Mouse (Mus musculus) heart, embryonic 14.5 days (tissue): Measurements from ENCODE around the gene Tbc1d20. TPM values are rescaled to one million over a fixed set of nuclear protein-coding genes. Genes with fewer than 3 reads are reported as not detected.
"Not testable (repeated sequence)": the region's sequence is repeated elsewhere in the genome, so short reads cannot be mapped to it uniquely, and the experiment has no call there.

Experiments used
- ATAC-seq: fragments of 200-750 bp; cut with Nextera tagmentation; 2 replicates; pipeline ENCODE4 v1.8.0; 2017; ENCODE audit warnings: low read depth, moderate TSS enrichment; ENCODE audit not compliant: insufficient number of reproducible peaks, insufficient read depth, low FRiP score
- H3K27ac ChIP-seq, 2 experiments: fragments of 200-500 bp in 1 of 2; fragments of 300-500 bp in 1 of 2; sonication (generic) in 1 of 2; replicated peaks in 1 of 2; 2 replicates each; pipeline ENCODE4 v1.5.1; 2012 to 2014; ENCODE audit warnings: low read depth in 2 of 2, low read length in 2 of 2, control low read depth in 1 of 2, mild to moderate bottlenecking in 1 of 2, mixed read lengths in 1 of 2; ENCODE audit not compliant: control insufficient read depth in 1 of 2, insufficient read depth in 1 of 2
- H3K27me3 ChIP-seq: fragments of 300-500 bp; sonication (generic); 2 replicates; pipeline ENCODE4 v1.6.1; 2014; ENCODE audit warnings: mild to moderate bottlenecking, low read length, control low read depth; ENCODE audit not compliant: control insufficient read depth, insufficient read depth
- H3K36me3 ChIP-seq: fragments of 300-500 bp; sonication (generic); 2 replicates; pipeline ENCODE4 v1.6.1; 2014; ENCODE audit warnings: mild to moderate bottlenecking, control low read depth, low read length, mixed read lengths; ENCODE audit not compliant: control insufficient read depth, insufficient read depth
- H3K4me1 ChIP-seq, 2 experiments: fragments of 200-500 bp in 1 of 2; fragments of 300-500 bp in 1 of 2; sonication (generic) in 1 of 2; 2 replicates each; pipeline ENCODE4 v1.6.1; 2012 to 2014; ENCODE audit warnings: low read length in 2 of 2, control low read depth in 1 of 2, mixed read lengths in 1 of 2; ENCODE audit not compliant: control insufficient read depth in 2 of 2, insufficient read depth in 2 of 2
- H3K4me2 ChIP-seq: fragments of 300-500 bp; sonication (generic); 2 replicates; pipeline ENCODE4 v1.6.1; 2014; ENCODE audit warnings: mild to moderate bottlenecking, low read length
- H3K4me3 ChIP-seq, 2 experiments: fragments of 200-500 bp in 1 of 2; fragments of 300-500 bp in 1 of 2; sonication (generic) in 1 of 2; 2 replicates each; pipeline ENCODE4 v1.5.1; 2012 to 2014; ENCODE audit warnings: low read length in 2 of 2, mild to moderate bottlenecking in 2 of 2, control low read depth in 1 of 2, low read depth in 1 of 2, moderate library complexity in 1 of 2; ENCODE audit not compliant: control insufficient read depth in 1 of 2, insufficient read depth in 1 of 2
- H3K9ac ChIP-seq: fragments of 300-500 bp; sonication (generic); 2 replicates; pipeline ENCODE4 v1.6.1; 2014; ENCODE audit warnings: mild to moderate bottlenecking, low read length
- H3K9me3 ChIP-seq: fragments of 300-500 bp; sonication (generic); 2 replicates; pipeline ENCODE4 v1.6.1; 2016; ENCODE audit warnings: low read length, control low read depth; ENCODE audit not compliant: control insufficient read depth
- WGBS: fragments of 180-500 bp; shearing (Covaris S2); extraction: QIAGEN DNeasy Blood & Tissue Kit; methylation state at CpG from one replicate; pipeline ENCODE4 v1.1.7; 2014; 5-methylcytosine and 5-hydroxymethylcytosine counted together
- polyA plus RNA-seq: library from polyadenylated mRNA; unstranded; fragments of >200 nt; fragmentation: Nextera tagmentation; extraction: Ambion mirVana; gene quantifications from 2 replicates; pipeline ENCODE4 v1.2.1, GENCODE M21; 2014

Tbc1d20 gene
- polyA plus RNA-seq, 1 experiment from 2014 or later = 32.2 TPM

DNA sequence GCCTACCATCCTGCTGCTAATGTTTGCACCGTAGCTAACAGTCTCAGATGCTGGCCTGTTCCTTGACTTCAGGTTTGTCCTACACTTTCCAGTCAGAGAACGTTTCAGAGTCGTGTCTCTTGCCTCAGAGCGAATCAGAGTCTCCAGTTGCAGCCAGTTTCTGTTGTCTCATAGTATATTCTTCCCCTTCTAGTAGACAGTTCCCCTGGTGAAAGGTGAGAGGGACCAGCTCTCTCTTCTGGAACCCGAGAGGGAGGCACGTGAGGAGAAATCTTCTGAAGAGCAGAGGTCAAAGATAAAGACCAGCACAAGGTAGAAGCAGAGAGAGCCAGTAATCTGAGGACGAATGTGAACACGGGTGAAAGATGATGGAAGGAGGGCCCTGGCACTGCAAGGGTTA, 5.6 kb upstream of the Tbc1d20 start:
- 66% methylated on average over 8 of the region's 8 CpGs for WGBS
- Histone ChIP-seq H3K4me1 (peaks cover 0 to 3% of the 10 kb centered on the region in 2 experiments; a peak in 1 of 4 replicates), H3K9me3 (no peaks in the 10 kb centered on the region), H3K4me3 (no peak overlapping the region), H3K27ac (no peak overlapping the region), H3K27me3 (no peaks in the 10 kb centered on the region), H3K9ac (no peak overlapping the region), H3K36me3 (peaks cover 42% of the 10 kb centered on the region), H3K4me2 (no peak overlapping the region)
- no peak for ATAC-seq

DNA sequence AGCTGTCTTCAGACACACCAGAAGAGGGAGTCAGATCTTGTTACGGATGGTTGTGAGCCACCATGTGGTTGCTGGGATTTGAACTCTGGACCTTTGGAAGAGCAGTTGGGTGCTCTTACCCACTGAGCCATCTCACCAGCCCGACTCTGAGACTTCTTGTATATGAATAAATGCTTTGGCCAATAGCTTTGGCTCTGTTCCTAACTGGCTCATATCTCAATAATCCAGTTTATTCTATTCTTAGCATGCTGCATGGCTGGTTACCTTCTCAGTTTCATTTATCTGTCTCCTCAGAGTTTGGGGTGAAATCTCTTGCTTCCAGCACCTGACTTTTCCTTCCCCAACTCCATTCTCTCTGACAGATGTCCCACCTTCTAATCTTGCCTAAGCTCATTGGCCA, 4.0 kb upstream of the Tbc1d20 start:
- not testable (repeated sequence) for H3K9me3 ChIP-seq, H3K27me3 ChIP-seq, H3K27ac ChIP-seq, H3K4me2 ChIP-seq, H3K9ac ChIP-seq, H3K4me1 ChIP-seq, ATAC-seq, H3K4me3 ChIP-seq
- H3K36me3 ChIP-seq = peaks cover 26% of the 10 kb centered on the region
- WGBS = 79% methylated on average over 1 of the region's 2 CpGs

GRCm38 (mm10) chr2:152292475-152292874, 1.2 kb upstream of the Tbc1d20 start:
- no peak for ATAC-seq
- peaks cover 4% of the 10 kb centered on the region; the same call in 1 of the 2 replicates for H3K36me3 ChIP-seq
- H3K9me3 ChIP-seq = no peaks in the 10 kb centered on the region
- 66% methylated on average over 2 of the region's 2 CpGs for WGBS
- no peak overlapping the region for H3K4me2 ChIP-seq
- H3K9ac ChIP-seq = no peak overlapping the region
- no peaks in the 10 kb centered on the region for H3K27me3 ChIP-seq
- no peak overlapping the region for H3K4me3 ChIP-seq
- H3K27ac ChIP-seq = no peak overlapping the region
- peaks cover 2 to 21% of the 10 kb centered on the region in 2 experiments for H3K4me1 ChIP-seq

DNA sequence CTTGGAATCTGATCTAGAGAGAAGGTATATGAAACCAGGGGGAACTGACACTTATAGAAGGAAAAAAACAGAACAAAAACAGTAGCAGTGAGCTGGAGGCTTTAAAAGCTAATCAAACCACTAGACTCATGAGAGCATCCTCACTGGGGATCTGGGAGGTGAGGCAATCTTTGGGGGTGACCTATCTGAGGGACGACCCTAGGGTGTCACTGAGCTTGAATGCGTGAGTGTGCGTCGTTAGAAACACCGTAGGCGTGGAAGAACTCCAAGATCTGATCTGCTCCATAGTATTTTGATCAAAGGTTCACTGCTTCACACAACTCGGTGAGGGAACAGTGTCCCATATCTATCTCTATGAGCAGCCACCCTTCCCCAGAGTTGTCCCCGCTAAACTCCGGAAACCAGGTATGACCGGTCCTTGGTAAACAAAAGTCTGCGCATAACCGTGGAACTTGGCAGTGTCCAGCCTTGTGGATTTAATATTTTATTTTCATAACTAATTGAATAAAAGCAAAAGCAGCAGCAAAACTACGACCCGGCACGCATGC, 375 bp upstream of the Tbc1d20 start:
- ATAC-seq = peak; percentile 28; the same call in 1 of the 2 replicates
- Histone ChIP-seq H3K27ac (peak overlapping the region in 1 of 2 experiments; percentile 17; a peak in 2 of 4 replicates), H3K27me3 (no peaks in the 10 kb centered on the region)

GRCm38 (mm10) chr2:152294541-152294940, 913 bp downstream of the Tbc1d20 start:
- Histone ChIP-seq H3K9me3 (no peaks in the 10 kb centered on the region), H3K27ac (peak overlapping the region in 1 of 2 experiments; percentile 92; a peak in 1 of 4 replicates)

More for the DNA sequence above, 375 bp upstream of the Tbc1d20 start:
- H3K4me3 ChIP-seq = peak overlapping the region; percentile 94 to 96
- peak overlapping the region; percentile 65 for H3K4me2 ChIP-seq
- H3K9me3 ChIP-seq = no peaks in the 10 kb centered on the region
- 1% methylated on average over 15 of the region's 15 CpGs for WGBS
- peak overlapping the region; percentile 94 for H3K9ac ChIP-seq
- no peaks in the 10 kb centered on the region for H3K36me3 ChIP-seq
- peaks cover 8 to 28% of the 10 kb centered on the region in 2 experiments for H3K4me1 ChIP-seq

GRCm38 (mm10) chr2:152302862-152303261, 9.2 kb downstream of the Tbc1d20 start:
- H3K4me1 ChIP-seq = peaks cover 2 to 10% of the 10 kb centered on the region in 2 experiments; a peak in 3 of 4 replicates
- 79% methylated on average over 2 of the region's 2 CpGs for WGBS
- peaks cover 60% of the 10 kb centered on the region for H3K36me3 ChIP-seq

More at GRCm38 (mm10) chr2:152294541-152294940, 913 bp downstream of the Tbc1d20 start:
- Histone ChIP-seq H3K27me3 (no peaks in the 10 kb centered on the region), H3K4me2 (peak overlapping the region; percentile 65), H3K36me3 (no peaks in the 10 kb centered on the region), H3K4me3 (peak overlapping the region; percentile 94 to 96; a peak in 3 of 4 replicates), H3K9ac (peak overlapping the region; percentile 94), H3K4me1 (peaks cover 8 to 31% of the 10 kb centered on the region in 2 experiments)
- no peak for ATAC-seq
- 35% methylated on average over 5 of the region's 5 CpGs for WGBS

DNA sequence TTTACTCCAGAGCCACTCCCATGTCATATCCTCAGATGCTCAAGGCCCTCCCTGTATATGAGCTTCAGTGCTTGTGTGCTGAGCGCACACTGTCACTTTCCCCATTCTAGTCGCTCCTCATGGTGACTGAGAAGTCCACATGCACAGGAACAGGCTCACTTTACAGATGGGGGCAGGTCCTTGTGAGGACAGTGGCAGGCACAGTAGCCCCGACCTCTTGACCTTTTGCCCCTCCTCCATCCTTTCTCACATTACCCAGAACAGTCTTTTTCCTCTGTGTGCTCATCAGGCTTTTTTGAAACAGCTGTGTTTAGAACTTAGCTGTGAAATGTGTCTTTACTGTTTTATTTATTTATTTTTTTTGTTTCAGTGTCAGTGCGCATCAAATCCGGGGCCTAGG, 10.2 kb downstream of the Tbc1d20 start:
- 66% methylated on average over 5 of the region's 5 CpGs for WGBS
- no peak overlapping the region for H3K4me3 ChIP-seq
- peaks cover 69% of the 10 kb centered on the region for H3K36me3 ChIP-seq
- ATAC-seq = no peak
- no peaks in the 10 kb centered on the region for H3K9me3 ChIP-seq
- peaks cover 0 to under 1% of the 10 kb centered on the region in 2 experiments; a peak in 1 of 4 replicates for H3K4me1 ChIP-seq
- H3K9ac ChIP-seq = no peak overlapping the region
- no peak overlapping the region for H3K4me2 ChIP-seq
- H3K27me3 ChIP-seq = no peaks in the 10 kb centered on the region
- no peak overlapping the region for H3K27ac ChIP-seq

More at GRCm38 (mm10) chr2:152302862-152303261, 9.2 kb downstream of the Tbc1d20 start:
- Histone ChIP-seq H3K4me2 (no peak overlapping the region), H3K4me3 (no peak overlapping the region), H3K27me3 (no peaks in the 10 kb centered on the region), H3K27ac (no peak overlapping the region), H3K9me3 (no peaks in the 10 kb centered on the region), H3K9ac (no peak overlapping the region)
- no peak for ATAC-seq

GRCm38 (mm10) chr2:152305480-152305879, 11.9 kb downstream of the Tbc1d20 start:
- 93% methylated on average over 6 of the region's 6 CpGs for WGBS
- no peak overlapping the region for H3K27ac ChIP-seq
- no peak overlapping the region for H3K4me2 ChIP-seq
- no peaks in the 10 kb centered on the region for H3K9me3 ChIP-seq
- H3K9ac ChIP-seq = no peak overlapping the region
- H3K4me3 ChIP-seq = no peak overlapping the region
- H3K36me3 ChIP-seq = peaks cover 86% of the 10 kb centered on the region
- H3K4me1 ChIP-seq = no peaks in the 10 kb centered on the region
- ATAC-seq = no peak
- no peaks in the 10 kb centered on the region for H3K27me3 ChIP-seq
